Mouse (Mus musculus): Measurements from ENCODE around the gene Habp4.

- TF ChIP-seq CTCF (IDR thresholded peaks at IDR 0.05; ENCODE audit: extremely low read depth, insufficient read depth, insufficient read length, insufficient replicate concordance) (no peak), POLR2A (IDR thresholded peaks at IDR 0.05; ENCODE audit: low read depth, low read length) (no peak)
Measured at GRCm38 (mm10) chr13:64214891-64215290, 53.3 kb downstream of the Habp4 start.

Data from spleen, adult 2 months (tissue).